Mouse (Mus musculus): Measurements from ENCODE around the gene Agbl4. TPM values are rescaled to one million over a fixed set of nuclear protein-coding genes. Genes with fewer than 3 reads are reported as not detected.

Gene Agbl4
- polyA plus RNA-seq, 1 experiment from 2014 or later, result 3.5 TPM

DNA sequence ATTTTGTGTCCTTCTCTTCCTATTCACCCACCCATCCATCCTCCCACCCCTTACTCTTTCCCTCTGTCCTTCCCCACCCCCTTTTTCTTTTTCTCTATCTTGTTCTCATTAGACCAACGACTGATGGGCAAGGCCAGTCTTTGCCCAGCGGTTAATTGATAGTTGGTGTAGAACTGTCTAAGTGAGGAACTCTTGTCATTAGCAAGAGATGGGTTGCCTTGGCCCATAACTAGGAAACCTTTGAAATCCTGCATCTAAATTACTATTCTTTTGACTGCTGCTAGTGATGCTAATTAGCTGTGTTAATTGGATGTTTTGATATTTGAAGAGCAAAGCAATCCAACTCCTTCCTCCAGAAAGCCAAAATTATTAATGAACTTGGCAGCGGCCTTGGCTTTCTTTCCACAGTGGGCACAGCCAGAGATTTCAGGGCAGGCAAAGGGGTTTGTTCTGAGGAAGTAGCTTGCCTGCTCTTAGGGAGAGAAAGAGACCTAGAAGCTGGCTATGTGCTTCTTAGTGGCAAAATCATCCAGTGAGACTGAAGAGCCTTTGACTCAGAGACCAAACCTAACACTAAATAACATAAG is 1238.2 kb downstream of the Agbl4 start:
- H3K36me3 ChIP-seq (replicated peaks; ENCODE audit: control insufficient read depth, insufficient read depth), result no peaks in the 10 kb centered on the region
- H3K9me3 ChIP-seq (ENCODE audit: control insufficient read depth, low read length), result no peaks in the 10 kb centered on the region
- no peak overlapping the region for H3K27ac ChIP-seq
- ATAC-seq (ENCODE audit: low FRiP score) (no peak), DNase-seq (ENCODE audit: low spot score) (no peak)
- no peaks in the 10 kb centered on the region for H3K27me3 ChIP-seq (ENCODE audit: control insufficient read depth, insufficient read depth, low read length)
- no peak overlapping the region for H3K9ac ChIP-seq
- 74% methylated on average over 3 of the region's 3 CpGs for WGBS
- no peak overlapping the region for H3K4me3 ChIP-seq (replicated peaks; ENCODE audit: low read length)
- H3K4me1 ChIP-seq (replicated peaks; ENCODE audit: control insufficient read depth, insufficient read depth, low read length), result no peaks in the 10 kb centered on the region
- no peak overlapping the region for H3K4me2 ChIP-seq (replicated peaks)

DNA sequence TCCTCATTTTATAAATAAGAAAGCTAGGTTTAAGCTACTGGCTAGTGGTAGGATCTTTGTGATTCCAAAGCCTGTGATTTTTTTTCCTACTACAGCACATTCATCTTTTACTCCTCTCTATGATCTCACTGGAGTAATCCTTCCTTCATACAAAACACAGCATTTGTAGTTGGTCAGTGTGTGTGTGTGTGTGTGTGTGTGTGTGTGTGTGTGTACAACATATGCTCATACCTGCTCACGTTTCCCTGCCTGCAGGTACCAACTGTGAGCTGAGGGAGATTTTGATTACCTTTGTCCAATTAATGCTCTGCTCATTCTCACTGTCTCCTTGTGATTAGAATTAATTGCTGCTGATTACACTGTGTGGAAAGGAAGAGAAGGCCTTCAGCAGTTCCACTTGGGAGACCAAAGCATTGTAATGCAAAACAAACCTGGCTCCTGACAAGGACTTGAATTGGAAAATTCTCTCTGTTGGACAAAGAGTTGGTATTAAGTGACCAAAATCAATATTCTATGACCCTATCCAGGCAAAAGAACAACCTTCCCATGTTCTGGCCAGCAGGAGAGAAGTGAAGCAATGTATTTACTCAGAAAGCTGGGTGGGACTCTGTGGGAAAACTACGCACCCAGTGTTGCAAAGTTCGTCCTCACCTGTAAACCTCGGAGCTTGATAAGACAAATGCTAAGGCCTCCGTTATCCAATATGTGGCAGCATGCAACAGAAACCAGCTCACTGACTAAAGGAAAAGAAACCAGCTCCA is 1241.7 kb downstream of the Agbl4 start:
- no peak overlapping the region for H3K27ac ChIP-seq
- H3K27me3 ChIP-seq (ENCODE audit: control insufficient read depth, insufficient read depth, low read length), result no peaks in the 10 kb centered on the region
- H3K4me3 ChIP-seq (replicated peaks; ENCODE audit: low read length), result no peak overlapping the region
- H3K4me2 ChIP-seq (replicated peaks), result no peak overlapping the region
- DNase-seq (ENCODE audit: low spot score) (no peak), ATAC-seq (ENCODE audit: low FRiP score) (peak; percentile 59; the same call in 1 of the 2 replicates)
- no peak overlapping the region for H3K9ac ChIP-seq
- WGBS, result 83% methylated on average over 5 of the region's 5 CpGs
- H3K36me3 ChIP-seq (replicated peaks; ENCODE audit: control insufficient read depth, insufficient read depth), result no peaks in the 10 kb centered on the region
- no peaks in the 10 kb centered on the region for H3K9me3 ChIP-seq (ENCODE audit: control insufficient read depth, low read length)
- no peaks in the 10 kb centered on the region for H3K4me1 ChIP-seq (replicated peaks; ENCODE audit: control insufficient read depth, insufficient read depth, low read length)

DNA sequence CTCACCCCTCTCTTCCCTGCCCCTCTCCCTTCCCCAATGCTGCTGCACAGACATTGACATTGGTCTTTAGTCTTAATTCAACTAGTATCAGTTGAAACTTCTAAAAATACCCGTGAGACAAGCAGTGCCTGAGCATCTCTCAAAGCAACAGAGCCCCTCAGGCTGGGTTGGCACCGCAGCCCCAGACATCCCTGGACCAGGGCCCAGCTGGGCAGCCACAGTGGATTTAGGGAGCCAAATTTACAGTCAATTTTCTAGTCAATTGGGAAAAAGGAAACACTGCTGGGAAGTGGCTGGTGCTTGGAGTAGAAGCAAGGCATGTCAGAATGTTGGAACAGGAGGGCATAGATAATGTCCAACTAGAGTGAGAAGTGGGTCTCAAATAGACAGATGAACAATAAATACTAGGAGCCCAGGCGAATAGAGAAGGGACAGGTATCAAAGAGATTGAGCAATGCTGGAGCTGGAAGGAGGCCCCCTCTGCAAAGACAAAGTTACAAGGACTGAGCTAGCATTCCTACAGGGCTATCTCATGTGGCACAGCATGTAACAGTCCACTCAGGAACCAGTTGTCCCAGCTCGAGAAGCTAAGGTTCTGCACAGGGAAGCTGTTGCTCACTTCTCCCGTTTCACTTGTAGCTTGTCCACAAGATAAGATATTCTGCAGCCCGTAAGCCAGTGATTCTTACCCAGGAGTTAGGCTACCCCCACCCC is 1247.8 kb downstream of the Agbl4 start:
- WGBS, result 74% methylated on average over 6 of the region's 6 CpGs
- Histone ChIP-seq H3K4me1 (replicated peaks; ENCODE audit: control insufficient read depth, insufficient read depth, low read length) (no peaks in the 10 kb centered on the region; the same call in 1 of the 2 replicates), H3K27ac (no peak overlapping the region), H3K36me3 (replicated peaks; ENCODE audit: control insufficient read depth, insufficient read depth) (no peaks in the 10 kb centered on the region), H3K9ac (no peak overlapping the region), H3K4me2 (replicated peaks) (no peak overlapping the region), H3K9me3 (ENCODE audit: control insufficient read depth, low read length) (no peaks in the 10 kb centered on the region), H3K4me3 (replicated peaks; ENCODE audit: low read length) (no peak overlapping the region), H3K27me3 (ENCODE audit: control insufficient read depth, insufficient read depth, low read length) (no peaks in the 10 kb centered on the region)
- ATAC-seq (ENCODE audit: low FRiP score) (no peak; the same call in 1 of the 2 replicates), DNase-seq (ENCODE audit: low spot score) (no peak)

GRCm38 (mm10) chr4:111645831-111646166 is 1248.3 kb downstream of the Agbl4 start:
- peak; percentile 75 for ATAC-seq (ENCODE audit: low FRiP score)
- H3K27ac ChIP-seq, result no peak overlapping the region
- no peaks in the 10 kb centered on the region for H3K27me3 ChIP-seq (ENCODE audit: control insufficient read depth, insufficient read depth, low read length)
- no peak overlapping the region for H3K9ac ChIP-seq
- H3K9me3 ChIP-seq (ENCODE audit: control insufficient read depth, low read length), result no peaks in the 10 kb centered on the region
- WGBS, result 71% methylated on average over 1 of the region's 1 CpGs
- H3K4me3 ChIP-seq (replicated peaks; ENCODE audit: low read length), result no peak overlapping the region
- no peaks in the 10 kb centered on the region; the same call in 1 of the 2 replicates for H3K4me1 ChIP-seq (replicated peaks; ENCODE audit: control insufficient read depth, insufficient read depth, low read length)
- H3K4me2 ChIP-seq (replicated peaks), result no peak overlapping the region
- peak; percentile 76 for DNase-seq (ENCODE audit: low spot score)
- H3K36me3 ChIP-seq (replicated peaks; ENCODE audit: control insufficient read depth, insufficient read depth), result no peaks in the 10 kb centered on the region

DNA sequence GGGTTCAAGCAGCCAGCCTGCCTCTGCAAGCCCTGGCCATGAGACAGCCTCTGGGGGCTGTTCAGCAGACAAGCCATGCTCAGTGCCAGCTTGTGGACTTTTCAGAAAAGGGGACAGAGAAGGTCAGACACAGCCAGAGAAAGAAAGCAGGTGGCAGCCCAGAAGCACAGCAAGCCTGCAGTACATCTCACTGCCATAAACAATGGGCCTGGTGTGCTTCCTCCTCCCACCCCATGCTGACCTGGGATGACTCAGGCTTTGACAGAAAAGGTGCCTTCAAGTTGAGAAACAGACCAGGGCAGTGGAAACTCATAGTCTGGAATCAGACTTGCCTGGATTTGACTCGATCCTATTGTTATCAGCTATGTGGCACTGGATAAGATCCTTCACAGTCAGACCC is 1256.0 kb downstream of the Agbl4 start:
- H3K36me3 ChIP-seq (replicated peaks; ENCODE audit: control insufficient read depth, insufficient read depth), result no peaks in the 10 kb centered on the region
- WGBS, result 84% methylated on average over 1 of the region's 1 CpGs
- DNase-seq (ENCODE audit: low spot score), result no peak

DNA sequence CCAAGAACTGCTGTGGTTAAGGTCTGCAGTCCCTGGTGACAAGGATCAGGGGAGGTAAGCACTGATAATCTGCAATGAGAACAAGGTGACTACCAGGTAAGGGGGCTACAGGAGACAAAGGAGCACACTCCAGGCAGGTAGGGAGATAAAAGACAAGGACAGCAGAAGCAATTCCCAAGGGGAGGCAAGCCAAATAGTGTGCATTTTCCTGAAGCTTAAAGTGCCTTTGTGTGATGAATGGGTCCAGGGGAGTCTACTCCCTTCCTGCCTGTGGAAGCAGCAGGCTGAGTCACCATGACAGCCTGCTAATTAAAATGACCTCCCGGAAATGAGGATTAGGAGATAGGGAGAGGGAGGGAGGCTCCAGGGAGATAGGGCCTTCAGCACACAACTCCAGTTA is 1266.3 kb downstream of the Agbl4 start:
- Histone ChIP-seq H3K27me3 (ENCODE audit: control insufficient read depth, insufficient read depth, low read length) (no peaks in the 10 kb centered on the region), H3K9me3 (ENCODE audit: control insufficient read depth, low read length) (no peaks in the 10 kb centered on the region), H3K36me3 (replicated peaks; ENCODE audit: control insufficient read depth, insufficient read depth) (no peaks in the 10 kb centered on the region), H3K4me2 (replicated peaks) (no peak overlapping the region), H3K4me3 (replicated peaks; ENCODE audit: low read length) (no peak overlapping the region), H3K27ac (peak overlapping the region; percentile 60), H3K9ac (no peak overlapping the region), H3K4me1 (replicated peaks; ENCODE audit: control insufficient read depth, insufficient read depth, low read length) (peaks cover 19% of the 10 kb centered on the region)
- ATAC-seq (ENCODE audit: low FRiP score) (peak; percentile 87), DNase-seq (ENCODE audit: low spot score) (no peak)
- WGBS, result 7% methylated on average over 1 of the region's 1 CpGs

More for the DNA sequence above, 1256.0 kb downstream of the Agbl4 start:
- H3K4me2 ChIP-seq (replicated peaks), result no peak overlapping the region
- no peak overlapping the region for H3K9ac ChIP-seq
- no peaks in the 10 kb centered on the region; the same call in 1 of the 2 replicates for H3K4me1 ChIP-seq (replicated peaks; ENCODE audit: control insufficient read depth, insufficient read depth, low read length)
- H3K4me3 ChIP-seq (replicated peaks; ENCODE audit: low read length), result no peak overlapping the region
- no peak for ATAC-seq (ENCODE audit: low FRiP score)
- H3K9me3 ChIP-seq (ENCODE audit: control insufficient read depth, low read length), result no peaks in the 10 kb centered on the region
- H3K27ac ChIP-seq, result no peak overlapping the region
- no peaks in the 10 kb centered on the region for H3K27me3 ChIP-seq (ENCODE audit: control insufficient read depth, insufficient read depth, low read length)

- 0 out of 2 replicates have a peak overlapping the region, but pooled peaks have one; percentile 60 for H3K27ac ChIP-seq
- DNase-seq (ENCODE audit: low spot score), result peak; percentile 37
- 51% methylated on average over 3 of the region's 3 CpGs for WGBS
These were observed 1266.7 kb downstream of the Agbl4 start for GRCm38 (mm10) chr4:111664146-111664545.

GRCm38 (mm10) chr4:111666713-111667112 is 1269.3 kb downstream of the Agbl4 start:
- 77% methylated on average over 1 of the region's 1 CpGs for WGBS
- H3K4me1 ChIP-seq (replicated peaks; ENCODE audit: control insufficient read depth, insufficient read depth, low read length), result peaks cover 31% of the 10 kb centered on the region
- no peak for DNase-seq (ENCODE audit: low spot score)

More at GRCm38 (mm10) chr4:111664146-111664545, 1266.7 kb downstream of the Agbl4 start:
- H3K4me1 ChIP-seq (replicated peaks; ENCODE audit: control insufficient read depth, insufficient read depth, low read length), result peaks cover 19% of the 10 kb centered on the region
- no peak overlapping the region for H3K4me3 ChIP-seq (replicated peaks; ENCODE audit: low read length)
- H3K27me3 ChIP-seq (ENCODE audit: control insufficient read depth, insufficient read depth, low read length), result no peaks in the 10 kb centered on the region
- no peak overlapping the region for H3K9ac ChIP-seq
- no peaks in the 10 kb centered on the region for H3K9me3 ChIP-seq (ENCODE audit: control insufficient read depth, low read length)
- peak; percentile 21; the same call in 1 of the 2 replicates for ATAC-seq (ENCODE audit: low FRiP score)
- H3K36me3 ChIP-seq (replicated peaks; ENCODE audit: control insufficient read depth, insufficient read depth), result no peaks in the 10 kb centered on the region
- no peak overlapping the region for H3K4me2 ChIP-seq (replicated peaks)

GRCm38 (mm10) chr4:111669369-111669768 is 1271.9 kb downstream of the Agbl4 start:
- Histone ChIP-seq H3K27me3 (ENCODE audit: control insufficient read depth, insufficient read depth, low read length) (no peaks in the 10 kb centered on the region), H3K4me2 (replicated peaks) (no peak overlapping the region), H3K36me3 (replicated peaks; ENCODE audit: control insufficient read depth, insufficient read depth) (no peaks in the 10 kb centered on the region), H3K9me3 (ENCODE audit: control insufficient read depth, low read length) (no peaks in the 10 kb centered on the region), H3K4me3 (replicated peaks; ENCODE audit: low read length) (no peak overlapping the region), H3K27ac (no peak overlapping the region), H3K9ac (no peak overlapping the region), H3K4me1 (replicated peaks; ENCODE audit: control insufficient read depth, insufficient read depth, low read length) (peaks cover 14% of the 10 kb centered on the region)
- ATAC-seq (ENCODE audit: low FRiP score) (no peak), DNase-seq (ENCODE audit: low spot score) (no peak)
- 89% methylated on average over 3 of the region's 3 CpGs for WGBS

More at GRCm38 (mm10) chr4:111666713-111667112, 1269.3 kb downstream of the Agbl4 start:
- Histone ChIP-seq H3K4me2 (replicated peaks) (no peak overlapping the region), H3K27me3 (ENCODE audit: control insufficient read depth, insufficient read depth, low read length) (no peaks in the 10 kb centered on the region), H3K4me3 (replicated peaks; ENCODE audit: low read length) (no peak overlapping the region), H3K27ac (no peak overlapping the region), H3K9me3 (ENCODE audit: control insufficient read depth, low read length) (no peaks in the 10 kb centered on the region), H3K36me3 (replicated peaks; ENCODE audit: control insufficient read depth, insufficient read depth) (no peaks in the 10 kb centered on the region), H3K9ac (no peak overlapping the region)
- no peak for ATAC-seq (ENCODE audit: low FRiP score)

All from hindbrain, embryonic 14.5 days (tissue).